Comparison of ENCODE assay signal across 9 mouse cellular contexts in genomic region chr9:77276451-77277154, GRCm38 (mm10).
DNase-seq lines count a peak whose midpoint lies in the region; ATAC-seq and TF ChIP-seq lines count a peak whose summit lies in the region.
"Had no signal": no experiment of that assay in that cellular context is flagged by ENCODE, and none has a peak within 500 bp of the region (broad histone marks: within the 10 kb centered on the region; RNA-seq: fewer than 3 reads in every experiment).

No protein-coding gene starts in this region.

- H3K4me2 ChIP-seq in hindbrain, postnatal 0 days (ENCODE audit: low read depth, low read length): no peak overlapping the region
- no peak overlapping the region for H3K4me2 ChIP-seq in hindbrain, embryonic 12.5 days (replicated peaks)
- no peak overlapping the region for H3K4me2 ChIP-seq in forebrain, postnatal 0 days (ENCODE audit: low read depth)
- H3K4me2 ChIP-seq in midbrain, embryonic 16.5 days (ENCODE audit: low read length): no peak overlapping the region

- no peaks in the 10 kb centered on the region for H3K27me3 ChIP-seq in hindbrain, postnatal 0 days (ENCODE audit: insufficient read depth, low read length)
- no peaks in the 10 kb centered on the region for H3K27me3 ChIP-seq in hindbrain, embryonic 12.5 days
- H3K27me3 ChIP-seq in forebrain, postnatal 0 days (ENCODE audit: insufficient read depth, low read length): no peaks in the 10 kb centered on the region
- no peaks in the 10 kb centered on the region for H3K27me3 ChIP-seq in midbrain, embryonic 16.5 days (ENCODE audit: control insufficient read depth, insufficient read depth, low read depth, low read length)

- H3K9me3 ChIP-seq in hindbrain, postnatal 0 days (ENCODE audit: low read length): no peaks in the 10 kb centered on the region
- no peaks in the 10 kb centered on the region for H3K9me3 ChIP-seq in hindbrain, embryonic 12.5 days (replicated peaks)
- H3K9me3 ChIP-seq in forebrain, postnatal 0 days (ENCODE audit: low read length): no peaks in the 10 kb centered on the region
- no peaks in the 10 kb centered on the region for H3K9me3 ChIP-seq in midbrain, embryonic 16.5 days (replicated peaks; ENCODE audit: control insufficient read depth, low read length, poor library complexity, severe bottlenecking)
- H3K9me3 ChIP-seq: hindbrain, embryonic 10.5 days had no signal

- H3K4me3 ChIP-seq in hindbrain, postnatal 0 days (ENCODE audit: low read length): no peak overlapping the region
- H3K4me3 ChIP-seq in hindbrain, embryonic 12.5 days: no peak overlapping the region
- H3K4me3 ChIP-seq in forebrain, postnatal 0 days (ENCODE audit: low read depth, low read length): no peak overlapping the region
- no peak overlapping the region for H3K4me3 ChIP-seq in midbrain, embryonic 16.5 days (ENCODE audit: low read depth, low read length)
- H3K4me3 ChIP-seq: hindbrain, embryonic 10.5 days had no signal

- no peak overlapping the region for H3K27ac ChIP-seq in hindbrain, postnatal 0 days
- H3K27ac ChIP-seq in hindbrain, embryonic 12.5 days: no peak overlapping the region
- no peak overlapping the region for H3K27ac ChIP-seq in forebrain, postnatal 0 days (ENCODE audit: low read depth, low read length)
- H3K27ac ChIP-seq in midbrain, embryonic 16.5 days (ENCODE audit: low read length): no peak overlapping the region
- H3K27ac ChIP-seq: hindbrain, embryonic 10.5 days had no signal

- 0 out of 2 replicates have a peak, but pooled peaks cover 3% of the 10 kb centered on the region for H3K4me1 ChIP-seq in hindbrain, postnatal 0 days (ENCODE audit: insufficient read depth, low read length)
- H3K4me1 ChIP-seq in hindbrain, embryonic 12.5 days: no peaks in the 10 kb centered on the region; the same call in 1 of the 2 replicates
- 0 out of 2 replicates have a peak, but pooled peaks cover 3% of the 10 kb centered on the region for H3K4me1 ChIP-seq in forebrain, postnatal 0 days (ENCODE audit: insufficient read depth)
- H3K4me1 ChIP-seq in midbrain, embryonic 16.5 days (ENCODE audit: control insufficient read depth, insufficient read depth, low read length): peaks cover 3% of the 10 kb centered on the region; the same call in 1 of the 2 replicates

- no peak for TF ChIP-seq CTCF in hindbrain, postnatal 0 days (IDR thresholded peaks at IDR 0.05; ENCODE audit: low read depth)
- no peak for TF ChIP-seq CTCF in forebrain, postnatal 0 days (IDR thresholded peaks at IDR 0.05; ENCODE audit: low read depth)

- DNase-seq in hindbrain, postnatal 0 days (ENCODE audit: low spot score): peak; percentile 56
- peak; percentile 27 for DNase-seq in fibroblast of lung, adult 2 months (ENCODE audit: low read depth)
- peak; percentile 17 for DNase-seq in forebrain, postnatal 0 days
- DNase-seq in c-Kit-positive CD71-positive TER-119-positive erythroid progenitor cells, embryonic 14.5 days (ENCODE audit: low spot score): no peak
- DNase-seq in cerebellum, adult 18-20 months: no peak

- peak; percentile 75 for ATAC-seq in hindbrain, postnatal 0 days
- no peak for ATAC-seq in hindbrain, embryonic 12.5 days (ENCODE audit: low FRiP score)
- peak; percentile 77 for ATAC-seq in forebrain, postnatal 0 days
- peak; percentile 76; the same call in 1 of the 2 replicates for ATAC-seq in midbrain, embryonic 16.5 days
- ATAC-seq: Patski had no signal

- H3K36me3 ChIP-seq in hindbrain, postnatal 0 days (ENCODE audit: insufficient read depth, low read length): no peaks in the 10 kb centered on the region
- no peaks in the 10 kb centered on the region for H3K36me3 ChIP-seq in hindbrain, embryonic 12.5 days
- H3K36me3 ChIP-seq in forebrain, postnatal 0 days (ENCODE audit: insufficient read depth): no peaks in the 10 kb centered on the region
- H3K36me3 ChIP-seq in midbrain, embryonic 16.5 days (ENCODE audit: control insufficient read depth, insufficient read depth, low read length): no peaks in the 10 kb centered on the region
- H3K36me3 ChIP-seq: hindbrain, embryonic 10.5 days had no signal

- 41% methylated on average over 5 of the region's 5 CpGs for WGBS in hindbrain, postnatal 0 days
- WGBS in hindbrain, embryonic 12.5 days: 48% methylated on average over 5 of the region's 5 CpGs
- 30% methylated on average over 5 of the region's 5 CpGs for WGBS in forebrain, postnatal 0 days
- WGBS in midbrain, embryonic 16.5 days: 33% methylated on average over 5 of the region's 5 CpGs

- no peak overlapping the region for H3K9ac ChIP-seq in hindbrain, postnatal 0 days (replicated peaks; ENCODE audit: low read length)
- H3K9ac ChIP-seq in hindbrain, embryonic 12.5 days: no peak overlapping the region
- no peak overlapping the region for H3K9ac ChIP-seq in forebrain, postnatal 0 days
- H3K9ac ChIP-seq in midbrain, embryonic 16.5 days (ENCODE audit: low read depth, low read length): no peak overlapping the region

Comparison
In these comparisons a context has a peak if more than half of its experiments do, and no peak if none do; other contexts are left out.
1. DNase-seq: peak in hindbrain, postnatal 0 days (single experiment), fibroblast of lung, adult 2 months (single experiment) and forebrain, postnatal 0 days (single experiment); none in c-Kit-positive CD71-positive TER-119-positive erythroid progenitor cells, embryonic 14.5 days (single experiment) and cerebellum, adult 18-20 months (0 of 2).